Mouse (Mus musculus) midbrain, embryonic 12.5 days (tissue): ENCODE data around the gene Eef2k. TPM values are rescaled to one million over a fixed set of nuclear protein-coding genes. Genes with fewer than 3 reads are reported as not detected.

ENCODE experiments used
- ATAC-seq: fragments of 200-750 bp; cut with Nextera tagmentation; 2 replicates; pipeline ENCODE4 v1.8.0; 2017; ENCODE audit warnings: low read depth, moderate TSS enrichment, moderate library complexity; ENCODE audit not compliant: low FRiP score
- H3K27ac ChIP-seq: fragments of 300-500 bp; sonication (generic); replicated peaks from 2 replicates; pipeline ENCODE4 v1.5.1; 2016; ENCODE audit warnings: mild to moderate bottlenecking
- H3K27me3 ChIP-seq: fragments of 300-500 bp; sonication (generic); 2 replicates; pipeline ENCODE4 v1.6.1; 2016; ENCODE audit warnings: mild to moderate bottlenecking
- H3K36me3 ChIP-seq: fragments of 300-500 bp; sonication (generic); 2 replicates; pipeline ENCODE4 v1.6.1; 2016
- H3K4me1 ChIP-seq: fragments of 300-500 bp; sonication (generic); 2 replicates; pipeline ENCODE4 v1.6.1; 2016
- H3K4me2 ChIP-seq: fragments of 300-500 bp; sonication (generic); replicated peaks from 2 replicates; pipeline ENCODE4 v1.6.1; 2016; ENCODE audit warnings: mild to moderate bottlenecking, moderate library complexity
- H3K4me3 ChIP-seq: fragments of 300-500 bp; sonication (generic); 2 replicates; pipeline ENCODE4 v1.5.1; 2016; ENCODE audit warnings: mild to moderate bottlenecking
- H3K9ac ChIP-seq: fragments of 300-500 bp; sonication (generic); replicated peaks from 2 replicates; pipeline ENCODE4 v1.6.1; 2016; ENCODE audit warnings: mild to moderate bottlenecking, moderate library complexity
- H3K9me3 ChIP-seq: fragments of 300-500 bp; sonication (generic); 2 replicates; pipeline ENCODE4 v1.6.1; 2016; ENCODE audit warnings: mild to moderate bottlenecking
- WGBS: fragments of 180-500 bp; shearing (Covaris S2); methylation state at CpG from one replicate; pipeline ENCODE4 v1.1.7; 2016; 5-methylcytosine and 5-hydroxymethylcytosine counted together
- polyA plus RNA-seq: library from polyadenylated mRNA; unstranded; fragments of >200 nt; fragmentation: Nextera tagmentation; extraction: Ambion mirVana; gene quantifications from 2 replicates; pipeline ENCODE4 v1.2.1, GENCODE M21; 2016

The Eef2k gene
- polyA plus RNA-seq, 1 experiment from 2014 or later: 29.6 TPM

DNA sequence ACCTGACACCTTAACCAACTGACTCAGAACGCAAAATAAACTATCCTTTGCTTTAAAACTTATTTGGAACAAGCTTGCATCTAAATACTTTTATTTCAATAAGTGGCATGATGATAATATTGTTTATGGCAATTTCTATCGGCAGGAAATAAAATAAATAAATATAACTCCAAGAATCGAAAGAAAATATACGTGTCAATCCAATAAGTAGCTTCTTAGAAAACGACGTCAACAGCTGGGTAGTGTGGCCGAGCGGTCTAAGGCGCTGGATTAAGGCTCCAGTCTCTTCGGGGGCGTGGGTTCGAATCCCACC is 74.6 kb downstream of the Eef2k start:
- Histone ChIP-seq H3K4me2 (peak overlapping the region; percentile 23), H3K27ac (no peak overlapping the region), H3K27me3 (no peaks in the 10 kb centered on the region), H3K36me3 (no peaks in the 10 kb centered on the region), H3K9ac (no peak overlapping the region), H3K9me3 (no peaks in the 10 kb centered on the region), H3K4me1 (peaks cover 15% of the 10 kb centered on the region; the same call in 1 of the 2 replicates), H3K4me3 (peak overlapping the region; percentile 91)
- 10% methylated on average over 12 of the region's 12 CpGs for WGBS
- no peak; the same call in 1 of the 2 replicates for ATAC-seq

DNA sequence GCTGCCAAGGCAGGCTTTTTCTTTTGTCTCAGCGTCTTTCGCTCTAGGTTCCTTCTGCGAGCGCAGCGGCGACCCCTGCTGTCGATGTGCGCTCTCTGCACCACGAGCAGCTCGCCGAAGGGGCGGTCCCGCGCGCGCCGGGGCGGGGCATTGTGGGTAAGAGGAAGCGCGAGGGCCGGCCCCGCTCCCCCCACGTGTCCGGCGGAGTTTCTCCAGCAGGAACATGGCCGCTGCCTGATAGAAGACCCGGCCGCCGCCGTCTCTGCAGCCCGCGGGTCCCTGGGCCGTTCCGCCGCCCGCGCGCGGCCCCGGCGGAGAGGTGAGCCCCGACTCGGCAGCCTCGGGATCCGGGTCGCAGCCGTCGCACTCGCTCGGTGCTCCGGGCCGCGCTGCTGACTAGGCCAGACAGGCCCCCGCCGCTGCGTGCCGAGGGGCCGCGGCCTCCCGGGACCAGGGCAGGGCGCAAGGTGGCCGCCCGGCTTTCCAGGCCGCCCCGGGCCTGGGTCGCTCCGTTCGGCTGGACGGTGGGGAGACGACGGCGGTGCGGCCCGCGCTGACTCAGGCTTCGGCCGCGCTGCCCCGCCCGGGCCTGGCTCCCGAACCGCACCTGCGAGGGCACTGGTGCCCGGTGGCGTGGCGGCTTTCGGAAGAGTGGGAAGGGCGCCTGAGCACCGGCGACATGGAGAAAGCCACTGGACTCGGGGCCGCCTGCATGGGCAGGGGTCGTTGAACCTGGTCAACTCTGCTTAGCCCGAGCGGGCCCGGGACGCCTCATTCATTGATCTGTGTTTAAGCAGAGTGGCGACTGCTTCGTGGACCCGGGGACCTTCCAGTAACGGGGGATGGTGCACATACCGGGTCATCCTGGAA is 75.2 kb downstream of the Eef2k start, which contains the start of gene Polr3e:
TSS of gene Polr3e (plus strand) at position 153 of the 870 bp plus-strand sequence.
- Histone ChIP-seq H3K4me1 (peaks cover 15% of the 10 kb centered on the region; the same call in 1 of the 2 replicates), H3K36me3 (peaks cover 2% of the 10 kb centered on the region), H3K4me3 (peak within 1 kb of the TSS; percentile 91), H3K9me3 (no peaks in the 10 kb centered on the region), H3K27me3 (no peaks in the 10 kb centered on the region), H3K9ac (peak within 1 kb of the TSS; percentile 87), H3K4me2 (peak within 1 kb of the TSS; percentile 68), H3K27ac (peak within 1 kb of the TSS; percentile 81)
- peak; percentile 93 for ATAC-seq
- under 1% methylated on average over 102 of the region's 102 CpGs for WGBS

DNA sequence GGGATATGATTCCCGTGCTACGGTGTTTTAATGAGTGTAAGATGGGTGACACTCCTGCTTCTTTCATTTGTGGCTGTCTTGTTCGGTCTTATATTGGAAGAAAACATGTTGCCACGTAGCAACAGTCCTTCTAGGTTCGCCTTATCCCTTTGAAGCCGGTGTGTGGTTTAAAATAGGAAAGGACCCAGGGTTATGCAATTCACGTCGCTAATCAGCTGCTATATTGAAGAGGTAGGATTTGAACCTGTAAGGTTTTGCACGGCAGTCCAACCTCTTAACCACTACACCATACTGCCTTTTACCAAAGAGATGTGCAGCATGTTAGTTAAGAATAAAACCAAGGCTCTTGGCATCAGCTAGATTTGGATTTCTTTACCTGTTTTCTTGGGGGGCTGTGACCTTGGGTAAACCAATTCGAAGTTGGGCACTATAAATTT is 75.9 kb downstream of the Eef2k start:
- peak overlapping the region; percentile 91 for H3K4me3 ChIP-seq
- H3K27me3 ChIP-seq: no peaks in the 10 kb centered on the region
- H3K9ac ChIP-seq: peak overlapping the region; percentile 87
- peak overlapping the region; percentile 68 for H3K4me2 ChIP-seq
- H3K9me3 ChIP-seq: no peaks in the 10 kb centered on the region
- 8% methylated on average over 10 of the region's 10 CpGs for WGBS
- ATAC-seq: peak; percentile 51
- H3K36me3 ChIP-seq: peaks cover 7% of the 10 kb centered on the region
- peaks cover 15% of the 10 kb centered on the region; the same call in 1 of the 2 replicates for H3K4me1 ChIP-seq
- peak overlapping the region; percentile 81 for H3K27ac ChIP-seq

DNA sequence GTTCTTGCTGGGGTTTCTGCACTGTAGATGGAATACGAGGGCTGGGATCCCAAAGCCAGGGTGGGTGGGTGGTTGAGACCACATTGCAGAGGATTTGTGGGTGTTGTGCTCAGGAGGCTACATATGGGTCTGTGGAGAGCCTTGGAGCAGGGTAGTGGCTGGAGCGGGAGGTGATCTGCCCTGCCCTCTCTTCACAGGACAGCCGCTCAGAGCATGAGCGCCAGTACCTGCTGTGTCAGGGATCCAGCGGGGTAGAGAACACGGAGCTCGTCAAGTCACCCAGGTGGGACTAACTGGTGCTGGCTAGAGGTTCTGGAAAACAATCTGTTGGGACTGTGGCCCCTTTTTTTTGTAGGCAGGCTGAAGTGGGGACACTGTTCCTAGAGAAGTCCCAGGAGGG is 90.5 kb downstream of the Eef2k start:
- Histone ChIP-seq H3K9me3 (no peaks in the 10 kb centered on the region), H3K4me2 (no peak overlapping the region), H3K27ac (no peak overlapping the region), H3K27me3 (no peaks in the 10 kb centered on the region), H3K4me1 (no peaks in the 10 kb centered on the region), H3K9ac (no peak overlapping the region), H3K36me3 (peaks cover 93% of the 10 kb centered on the region), H3K4me3 (no peak overlapping the region)
- ATAC-seq: no peak
- 94% methylated on average over 7 of the region's 7 CpGs for WGBS

DNA sequence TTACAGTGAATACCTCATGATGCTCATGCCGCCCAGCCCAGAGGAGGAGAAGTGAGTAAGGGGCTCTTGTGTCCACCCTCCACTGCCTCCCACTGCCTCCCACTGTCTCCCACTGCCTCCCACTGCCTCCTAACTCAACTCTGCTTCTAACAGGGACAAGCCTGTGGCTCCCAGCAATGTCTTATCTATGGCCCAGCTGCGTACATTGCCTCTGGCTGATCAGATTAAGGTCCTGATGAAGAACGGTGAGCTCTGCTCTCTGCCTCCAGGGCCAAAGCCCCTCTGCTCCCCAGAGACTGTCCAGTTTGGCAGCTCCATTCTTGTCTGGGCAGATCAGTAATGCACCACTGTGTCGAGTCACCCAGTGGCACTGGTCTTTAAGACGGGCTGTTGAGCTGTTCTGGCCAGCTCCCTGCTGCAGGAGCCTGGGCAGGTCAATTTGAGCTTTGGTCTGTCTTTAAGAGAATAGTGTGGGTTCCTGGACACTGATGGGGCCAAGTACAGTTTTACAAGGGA is 91.1 kb downstream of the Eef2k start:
- Histone ChIP-seq H3K36me3 (peaks cover 95% of the 10 kb centered on the region), H3K27ac (no peak overlapping the region), H3K4me2 (no peak overlapping the region), H3K4me3 (no peak overlapping the region), H3K27me3 (no peaks in the 10 kb centered on the region), H3K9me3 (no peaks in the 10 kb centered on the region), H3K4me1 (no peaks in the 10 kb centered on the region), H3K9ac (no peak overlapping the region)
- WGBS: 82% methylated on average over 5 of the region's 5 CpGs
- ATAC-seq: no peak

DNA sequence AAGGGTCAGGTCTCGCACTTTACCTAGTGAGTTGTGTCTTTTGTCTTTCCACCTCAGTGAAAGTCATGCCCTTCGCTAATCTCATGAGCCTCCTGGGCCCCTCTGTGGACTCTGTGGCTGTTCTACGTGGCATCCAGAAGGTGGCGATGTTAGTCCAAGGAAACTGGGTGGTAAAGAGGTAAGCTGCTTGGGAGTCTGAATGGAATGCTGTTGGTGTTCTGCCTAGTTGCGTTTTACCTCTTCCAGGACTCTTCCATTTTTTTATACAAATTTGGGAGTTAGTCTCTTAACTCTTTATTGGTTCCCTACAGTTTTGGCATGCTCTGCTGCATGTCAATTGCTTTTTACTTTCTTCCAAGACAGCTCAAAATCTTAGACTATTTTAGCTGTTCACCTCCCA is 92.1 kb downstream of the Eef2k start:
- no peak overlapping the region for H3K9ac ChIP-seq
- H3K27me3 ChIP-seq: no peaks in the 10 kb centered on the region
- H3K4me2 ChIP-seq: no peak overlapping the region
- no peaks in the 10 kb centered on the region for H3K9me3 ChIP-seq
- H3K4me3 ChIP-seq: no peak overlapping the region
- H3K36me3 ChIP-seq: peaks cover 95% of the 10 kb centered on the region
- H3K27ac ChIP-seq: no peak overlapping the region
- H3K4me1 ChIP-seq: no peaks in the 10 kb centered on the region
- WGBS: 37% methylated on average over 5 of the region's 5 CpGs
- ATAC-seq: peak; percentile 67

DNA sequence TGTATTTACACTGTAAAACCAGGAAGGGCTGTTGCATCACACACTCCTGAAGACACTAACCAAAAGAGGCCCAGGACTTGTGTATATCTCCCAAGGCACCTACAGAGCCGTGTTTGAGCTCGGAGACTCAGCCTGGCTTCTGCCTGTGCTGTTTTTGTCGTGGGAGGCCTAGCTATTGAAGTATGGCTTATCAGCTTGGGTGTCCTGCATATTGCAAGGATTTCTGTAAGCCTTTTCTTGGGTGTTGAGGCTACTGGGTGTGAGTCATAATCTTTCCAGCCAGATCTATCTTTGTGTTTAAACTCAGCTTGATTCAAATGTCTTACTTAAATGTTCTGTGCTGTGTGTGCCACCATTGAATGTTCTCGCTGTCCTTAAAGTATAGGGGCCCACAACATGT is 93.9 kb downstream of the Eef2k start:
- Histone ChIP-seq H3K9ac (no peak overlapping the region), H3K9me3 (no peaks in the 10 kb centered on the region), H3K4me3 (no peak overlapping the region), H3K27ac (no peak overlapping the region), H3K36me3 (peaks cover 96% of the 10 kb centered on the region), H3K4me1 (no peaks in the 10 kb centered on the region), H3K27me3 (no peaks in the 10 kb centered on the region), H3K4me2 (no peak overlapping the region)
- 92% methylated on average over 4 of the region's 4 CpGs for WGBS
- ATAC-seq: no peak

DNA sequence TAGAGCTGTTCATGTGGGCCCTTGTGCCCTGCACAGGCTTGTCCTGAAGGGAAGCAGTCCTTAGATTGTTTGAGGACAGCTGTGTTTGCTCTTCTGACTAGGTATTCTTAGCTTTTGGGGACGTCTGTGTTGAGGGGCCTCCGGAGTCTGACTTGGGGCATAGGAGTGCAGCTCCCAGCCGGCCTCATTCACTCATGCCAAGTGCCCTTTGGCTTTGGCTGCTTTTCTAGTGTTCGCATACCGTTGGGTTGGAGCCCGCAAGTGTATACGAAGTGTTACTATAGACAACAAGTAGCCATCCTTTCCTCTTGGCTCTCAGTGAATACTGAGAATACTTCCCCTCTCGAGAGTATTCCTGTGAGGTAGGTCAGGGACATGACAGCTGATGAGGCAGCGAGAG is 95.6 kb downstream of the Eef2k start:
- H3K36me3 ChIP-seq: peaks cover 96% of the 10 kb centered on the region
- 84% methylated on average over 9 of the region's 9 CpGs for WGBS
- H3K27me3 ChIP-seq: no peaks in the 10 kb centered on the region
- no peak overlapping the region for H3K4me2 ChIP-seq
- H3K9ac ChIP-seq: no peak overlapping the region
- H3K27ac ChIP-seq: no peak overlapping the region
- no peak for ATAC-seq
- no peaks in the 10 kb centered on the region for H3K9me3 ChIP-seq
- no peak overlapping the region for H3K4me3 ChIP-seq
- no peaks in the 10 kb centered on the region for H3K4me1 ChIP-seq

DNA sequence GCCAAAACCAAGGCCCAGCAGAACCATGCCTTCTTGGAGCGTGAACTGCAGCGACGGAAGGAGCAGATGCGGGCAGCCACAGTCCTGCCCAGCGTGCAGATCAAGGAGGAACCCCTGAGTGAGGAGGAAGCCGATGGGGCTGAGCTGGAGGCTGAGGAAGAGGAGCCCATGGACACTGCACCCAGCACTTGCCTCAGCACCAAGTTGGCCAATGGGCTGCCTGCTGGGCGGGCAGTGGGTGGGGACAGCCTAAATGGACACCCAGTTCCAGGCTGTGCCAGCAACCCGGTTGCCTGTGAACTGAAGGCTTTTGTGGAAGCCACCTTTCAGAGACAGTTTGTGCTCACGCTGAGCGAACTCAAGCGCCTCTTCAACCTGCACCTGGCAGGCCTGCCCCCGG is 97.7 kb downstream of the Eef2k start:
- no peaks in the 10 kb centered on the region for H3K27me3 ChIP-seq
- no peak overlapping the region for H3K4me3 ChIP-seq
- H3K4me2 ChIP-seq: no peak overlapping the region
- no peak overlapping the region for H3K27ac ChIP-seq
- peaks cover 94% of the 10 kb centered on the region for H3K36me3 ChIP-seq
- no peaks in the 10 kb centered on the region for H3K4me1 ChIP-seq
- 92% methylated on average over 12 of the region's 12 CpGs for WGBS
- H3K9ac ChIP-seq: no peak overlapping the region
- H3K9me3 ChIP-seq: no peaks in the 10 kb centered on the region
- no peak for ATAC-seq

DNA sequence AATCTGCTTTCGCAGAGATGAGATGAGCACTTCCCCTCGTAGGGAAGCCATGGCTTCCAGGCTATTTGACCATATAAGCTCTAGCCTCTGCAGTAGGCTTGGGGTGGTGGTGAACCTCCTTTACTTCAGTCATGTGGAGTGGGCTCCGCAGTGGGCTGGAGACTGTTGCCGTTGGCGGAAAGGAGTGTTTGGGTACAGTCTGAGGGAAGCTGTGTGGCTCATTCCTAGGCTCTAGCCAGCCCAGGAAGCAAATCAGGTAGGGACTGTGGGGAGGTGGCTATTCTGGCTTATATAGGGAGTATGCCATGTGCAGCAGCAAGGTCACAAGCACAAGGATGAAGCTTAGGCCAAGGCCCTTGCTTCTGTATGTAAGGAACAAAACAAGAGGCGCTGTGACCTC is 98.6 kb downstream of the Eef2k start:
- Histone ChIP-seq H3K9me3 (no peaks in the 10 kb centered on the region), H3K36me3 (peaks cover 92% of the 10 kb centered on the region), H3K27ac (no peak overlapping the region), H3K4me3 (no peak overlapping the region), H3K27me3 (no peaks in the 10 kb centered on the region), H3K9ac (no peak overlapping the region), H3K4me2 (no peak overlapping the region), H3K4me1 (no peaks in the 10 kb centered on the region)
- no peak for ATAC-seq
- WGBS: 94% methylated on average over 6 of the region's 6 CpGs

DNA sequence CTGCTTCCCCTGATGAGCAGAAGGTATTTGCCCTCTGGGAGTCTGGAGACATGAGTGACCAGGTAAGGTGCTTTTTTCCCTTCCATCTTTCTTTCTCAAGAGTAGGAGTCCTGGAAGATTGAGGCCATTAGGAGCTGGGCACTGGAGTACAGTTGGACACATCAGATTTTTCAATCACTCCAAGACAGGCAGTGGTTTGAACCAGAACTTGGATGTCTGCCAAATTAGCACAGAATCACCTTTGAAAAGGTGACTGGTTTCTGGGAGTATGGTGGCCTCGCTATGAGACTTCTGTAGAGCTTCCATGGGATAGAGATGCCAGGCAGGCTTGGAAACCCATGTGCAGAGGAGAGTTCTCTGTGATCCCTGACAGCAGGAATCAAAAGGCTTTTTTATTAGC is 99.9 kb downstream of the Eef2k start:
- Histone ChIP-seq H3K9me3 (no peaks in the 10 kb centered on the region), H3K36me3 (peaks cover 85% of the 10 kb centered on the region), H3K4me2 (no peak overlapping the region), H3K4me1 (no peaks in the 10 kb centered on the region), H3K27me3 (no peaks in the 10 kb centered on the region), H3K27ac (no peak overlapping the region), H3K9ac (no peak overlapping the region), H3K4me3 (no peak overlapping the region)
- no peak for ATAC-seq
- WGBS: 92% methylated on average over 1 of the region's 1 CpGs

DNA sequence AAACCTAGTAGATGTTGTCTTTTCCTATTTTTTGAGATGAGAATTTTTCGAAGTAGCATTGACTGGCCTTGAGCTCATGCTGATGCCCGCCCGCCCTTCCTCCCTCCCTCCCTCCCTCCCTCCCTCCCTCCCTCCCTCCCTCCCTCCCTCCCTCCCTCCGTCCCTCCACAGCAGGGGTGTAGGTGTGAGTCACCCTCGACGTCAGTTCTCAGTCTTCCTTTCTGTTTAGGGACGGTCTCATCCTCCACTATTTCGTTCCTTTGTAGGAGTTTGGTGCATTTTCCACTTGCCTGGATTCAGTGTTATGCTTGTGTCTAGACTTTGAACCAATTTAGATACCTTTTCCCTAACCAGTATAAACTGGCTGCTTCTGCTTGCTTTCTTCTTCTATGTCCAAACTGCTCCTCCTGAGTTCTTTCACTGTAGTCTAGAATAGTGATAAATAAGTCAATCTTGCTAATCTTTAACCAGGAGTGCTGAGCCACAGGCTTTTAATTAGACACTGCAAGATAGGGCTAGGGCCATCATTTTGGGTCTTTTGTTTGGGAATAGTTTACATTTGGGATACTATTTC is 101.4 kb downstream of the Eef2k start:
- H3K4me2 ChIP-seq: no peak overlapping the region
- no peak overlapping the region for H3K27ac ChIP-seq
- H3K4me1 ChIP-seq: no peaks in the 10 kb centered on the region
- peaks cover 81% of the 10 kb centered on the region for H3K36me3 ChIP-seq
- no peak overlapping the region for H3K4me3 ChIP-seq
- 74% methylated on average over 7 of the region's 8 CpGs for WGBS
- no peak for ATAC-seq
- H3K9ac ChIP-seq: no peak overlapping the region
- no peaks in the 10 kb centered on the region for H3K27me3 ChIP-seq
- H3K9me3 ChIP-seq: no peaks in the 10 kb centered on the region
